Mouse (Mus musculus): Measurements from ENCODE around the gene Hvcn1.

Gene Hvcn1

GRCm38 (mm10) chr5:122274785-122275184 lies 68.2 kb downstream of the Hvcn1 start:
- no peak for DNase-seq

DNA sequence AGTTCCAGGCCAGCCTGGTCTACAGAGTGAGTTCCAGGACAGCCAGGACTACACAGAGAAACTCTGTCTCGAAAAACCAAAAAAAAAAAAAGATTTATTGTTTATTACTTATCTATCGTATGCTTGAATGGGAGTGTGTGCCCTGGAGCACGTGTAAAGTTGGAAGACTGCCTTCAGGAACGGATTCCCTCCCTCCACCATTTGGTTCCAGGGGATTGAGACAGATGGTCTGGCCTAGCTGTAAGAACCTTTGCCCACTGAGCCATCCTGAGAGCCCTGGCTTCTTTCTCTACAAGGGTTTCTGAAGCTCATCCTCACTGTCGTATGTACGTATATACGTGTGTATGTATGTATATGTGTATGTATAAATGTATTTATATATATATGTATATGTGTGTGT lies 72.3 kb downstream of the Hvcn1 start:
- peak; percentile 80 for DNase-seq

DNA sequence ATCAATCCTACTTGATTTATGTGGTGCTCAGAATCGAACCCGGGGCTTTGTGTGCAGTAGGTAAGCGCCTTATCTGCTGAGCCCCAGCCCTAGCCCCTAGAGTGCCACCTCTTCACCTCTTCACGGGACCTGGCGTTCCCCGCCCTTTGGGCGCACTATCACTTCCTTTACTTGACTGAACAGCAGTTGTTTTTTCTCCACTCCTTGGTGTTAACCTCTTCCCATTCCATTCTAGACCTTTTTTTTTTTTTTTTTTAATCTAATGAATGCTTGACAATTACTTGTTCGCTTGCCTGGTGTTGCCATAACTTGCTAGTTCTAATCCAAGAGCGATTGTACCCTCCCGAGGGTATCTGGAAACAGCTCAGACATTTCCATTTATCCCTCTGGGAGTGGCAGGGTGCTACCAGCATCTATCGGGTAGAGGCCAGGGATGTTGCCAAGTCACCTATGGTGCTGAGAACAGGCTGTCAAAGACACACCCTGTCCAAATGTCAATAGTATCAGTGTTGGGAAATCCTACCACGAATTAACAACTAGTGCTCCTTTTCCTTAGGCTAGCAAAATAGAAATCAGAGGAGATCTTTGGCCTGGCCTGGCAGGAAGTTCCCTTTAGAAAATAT lies 73.3 kb downstream of the Hvcn1 start:
- no peak for DNase-seq

GRCm38 (mm10) chr5:122280422-122280826 lies 73.8 kb downstream of the Hvcn1 start:
- DNase-seq = no peak

DNA sequence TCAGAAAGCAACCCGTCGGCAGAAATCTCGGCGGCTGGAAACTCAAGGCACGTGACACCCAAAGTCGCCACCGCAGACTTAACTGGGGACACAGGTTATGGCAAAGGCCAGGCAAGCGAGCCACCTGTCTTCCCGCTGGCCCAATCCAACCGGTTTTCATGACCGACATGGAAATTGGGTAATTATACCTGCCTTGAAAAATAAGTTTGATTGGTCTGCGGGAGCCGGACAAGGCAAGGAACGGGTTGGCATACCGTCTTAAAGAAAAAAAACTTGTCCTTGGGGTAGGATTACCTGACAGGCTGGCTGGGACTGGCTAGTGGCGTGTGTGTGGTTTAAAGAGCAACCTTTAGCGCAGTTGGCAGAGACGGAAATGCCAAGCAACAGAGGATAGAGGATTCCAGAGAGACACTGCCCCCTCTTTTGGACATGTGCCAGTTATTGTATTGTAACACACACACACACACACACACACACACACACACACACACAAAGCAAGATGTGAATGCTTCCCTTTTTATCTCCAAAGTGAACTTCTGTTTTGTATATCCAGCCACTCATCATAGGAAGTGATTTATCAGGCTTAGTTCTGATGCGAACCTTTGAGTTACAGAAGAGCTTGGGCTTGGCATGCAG lies 74.3 kb downstream of the Hvcn1 start:
- no peak for DNase-seq

GRCm38 (mm10) chr5:122283828-122284182 lies 77.2 kb downstream of the Hvcn1 start:
- DNase-seq = no peak

GRCm38 (mm10) chr5:122284183-122285028 lies 77.8 kb downstream of the Hvcn1 start, which contains the start of gene Pptc7:
Gene Pptc7 (plus strand): TSS chr5:122284365.
- peak; percentile 89 for DNase-seq

DNA sequence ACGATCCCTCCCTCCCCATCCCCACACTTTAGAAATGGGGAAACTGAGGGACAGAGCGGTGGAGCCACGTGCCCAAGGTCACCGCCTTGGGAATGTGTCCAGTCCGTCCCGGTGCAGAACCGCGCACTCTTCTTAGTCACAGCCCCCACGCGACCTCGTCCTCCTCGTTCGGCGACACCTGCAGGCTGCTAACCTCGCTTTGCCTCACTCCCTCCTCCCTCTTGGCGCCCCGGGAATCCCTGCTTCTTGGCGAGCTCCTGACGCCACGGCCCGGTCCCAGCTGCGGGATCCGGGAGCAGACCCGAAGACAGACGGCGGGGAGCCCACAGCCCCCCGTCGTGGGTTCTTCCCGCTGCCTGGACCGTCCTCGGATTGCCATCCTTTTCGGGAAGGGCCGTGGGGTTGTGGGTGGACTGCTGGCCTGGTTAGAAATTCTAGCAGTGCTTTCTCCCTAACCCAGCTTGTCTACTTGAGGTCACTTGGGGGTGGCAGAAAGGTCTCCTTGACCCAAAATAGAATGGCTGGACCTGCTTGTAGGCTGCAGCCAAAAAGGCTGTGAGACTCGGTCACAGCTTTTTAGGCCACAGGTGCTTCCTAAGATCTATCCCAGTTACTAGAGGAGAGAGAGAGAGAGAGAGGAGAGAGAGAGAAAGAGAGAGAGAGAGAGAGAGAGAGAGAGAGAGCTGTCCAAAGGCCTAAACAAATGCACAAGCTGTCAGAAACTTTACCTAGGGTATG lies 78.6 kb downstream of the Hvcn1 start:
- DNase-seq = peak; percentile 81

GRCm38 (mm10) chr5:122285767-122286150 lies 79.2 kb downstream of the Hvcn1 start:
- DNase-seq = no peak

- no peak for DNase-seq
Observed at GRCm38 (mm10) chr5:122286191-122286590, 79.6 kb downstream of the Hvcn1 start.

- no peak for DNase-seq
Observed at GRCm38 (mm10) chr5:122287026-122287425, 80.4 kb downstream of the Hvcn1 start.

DNA sequence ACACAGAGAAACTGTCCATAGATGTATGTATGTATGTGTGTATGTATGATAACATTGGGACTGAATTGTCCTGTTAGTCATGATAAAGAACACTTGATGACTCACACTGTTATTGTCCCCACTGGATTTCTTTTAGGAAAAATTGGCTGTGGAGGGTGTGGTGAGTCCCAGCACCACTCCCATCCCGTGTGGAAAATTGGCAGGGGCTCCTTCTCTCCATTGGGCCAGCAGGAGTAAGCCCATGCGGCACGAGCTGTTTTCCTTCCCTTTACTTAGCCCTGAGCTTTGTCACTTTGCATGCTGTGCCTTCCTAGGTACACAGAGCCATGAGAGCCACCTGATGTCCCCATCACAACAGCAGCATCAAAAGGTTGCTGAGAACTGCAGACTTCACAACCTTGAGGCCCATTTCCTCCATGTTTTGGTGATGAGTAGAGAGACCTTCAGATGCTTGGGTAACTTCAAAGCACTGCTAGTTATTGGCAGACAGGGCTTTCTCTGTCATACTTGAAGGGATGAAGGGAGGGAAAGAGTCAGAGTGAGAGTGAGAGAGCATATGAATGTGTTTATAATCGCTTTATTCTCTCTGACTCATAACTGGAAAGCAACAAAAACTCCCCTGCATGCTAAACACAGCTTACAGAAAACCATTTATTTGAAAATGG lies 81.7 kb downstream of the Hvcn1 start:
- DNase-seq = no peak

DNA sequence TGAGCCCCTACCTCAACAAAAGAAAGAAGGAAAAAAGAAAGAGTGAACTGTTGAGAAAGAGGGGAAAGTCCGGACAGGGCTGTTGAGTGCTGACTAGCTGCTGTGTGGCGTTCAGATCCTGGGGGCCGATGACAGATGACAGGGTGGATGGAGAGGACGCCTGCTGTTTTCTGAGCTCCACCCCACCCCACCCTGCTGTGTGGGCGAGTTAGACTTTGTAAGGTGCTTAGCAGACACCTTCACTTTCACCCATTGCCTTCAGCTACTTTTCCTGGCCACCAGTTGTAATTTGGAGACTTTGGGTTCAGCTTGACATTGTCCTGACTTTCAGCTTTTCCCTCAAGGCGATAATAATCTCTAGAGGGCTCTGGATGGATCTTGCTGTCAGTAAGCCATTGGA lies 84.5 kb downstream of the Hvcn1 start:
- DNase-seq = no peak
